22 mouse cellular contexts compared by ENCODE assay signal in genomic region chr17:56201642-56202041, GRCm38 (mm10). TPM values are rescaled to one million over a fixed set of nuclear protein-coding genes. Genes with fewer than 3 reads are reported as not detected.
DNase-seq lines count a peak whose midpoint lies in the region; ATAC-seq and TF ChIP-seq lines count a peak whose summit lies in the region.
"Had no signal": no experiment of that assay in that cellular context is flagged by ENCODE, and none has a peak within 500 bp of the region (broad histone marks: within the 10 kb centered on the region; RNA-seq: fewer than 3 reads in every experiment).

No protein-coding gene starts in this region.

- no peaks in the 10 kb centered on the region for H3K4me1 ChIP-seq in heart, postnatal 0 days (ENCODE audit: control insufficient read depth, insufficient read depth)
- peaks cover under 1% of the 10 kb centered on the region; the same call in 1 of the 2 replicates for H3K4me1 ChIP-seq in liver, postnatal 0 days (ENCODE audit: insufficient read depth)
- no peaks in the 10 kb centered on the region for H3K4me1 ChIP-seq in liver, embryonic 11.5 days (replicated peaks; ENCODE audit: control insufficient read depth, insufficient read depth, low read length)
- H3K4me1 ChIP-seq in MEL (ENCODE audit: control insufficient read depth in 1 of 2, insufficient read depth in 2 of 2, low read length in 2 of 2) = no peaks in the 10 kb centered on the region
- no peaks in the 10 kb centered on the region for H3K4me1 ChIP-seq in olfactory bulb, adult 2 months (ENCODE audit: control insufficient read depth, insufficient read depth, low read length)
- no peaks in the 10 kb centered on the region for H3K4me1 ChIP-seq in cerebellum, adult 2 months (ENCODE audit: control insufficient read depth, insufficient read depth, low read length)
- H3K4me1 ChIP-seq: embryonic facial prominence, embryonic 13.5 days; heart, embryonic 12.5 days; kidney, embryonic 15.5 days; limb, embryonic 12.5 days; midbrain, embryonic 12.5 days; neural tube, embryonic 15.5 days had no signal

- no peak for TF ChIP-seq POLR2A in MEL (IDR thresholded peaks at IDR 0.05; ENCODE audit: control insufficient read depth in 1 of 2, insufficient read depth in 1 of 2, low read depth in 1 of 2, low read length in 2 of 2, poor library complexity in 1 of 2)
- no peak for TF ChIP-seq POLR2A in olfactory bulb, adult 2 months (IDR thresholded peaks at IDR 0.05; ENCODE audit: insufficient read depth, low read depth, low read length)
- TF ChIP-seq POLR2A in cerebellum, adult 2 months (IDR thresholded peaks at IDR 0.05; ENCODE audit: borderline replicate concordance, insufficient read depth, low read length) = no peak

- no peak for DNase-seq in heart, postnatal 0 days (ENCODE audit: low spot score)
- DNase-seq in heart, postnatal 14 days = no peak
- DNase-seq in liver, postnatal 0 days = no peak
- DNase-seq in liver, embryonic 11.5 days (ENCODE audit: low spot score) = no peak
- peak; percentile 37 for DNase-seq in MEL (ENCODE audit: low read depth, low spot score)
- DNase-seq in thymus, postnatal 4 days = no peak
- no peak for DNase-seq in cerebellum, adult 2 months
- DNase-seq: adrenal gland, postnatal 14 days; cerebellum, adult 9-10 months; gastrocnemius, postnatal 36 days; heart, postnatal 4 days; lung, embryonic 14.5 days had no signal

- WGBS in heart, postnatal 0 days = 68% methylated on average over 3 of the region's 3 CpGs
- 67% methylated on average over 3 of the region's 3 CpGs for WGBS in liver, postnatal 0 days (ENCODE audit: insufficient replicate concordance)
- WGBS in liver, embryonic 11.5 days = 63% methylated on average over 3 of the region's 3 CpGs
- 75% methylated on average over 3 of the region's 3 CpGs for WGBS in olfactory bulb, adult 2 months
- WGBS in cerebellum, adult 2 months = 75% methylated on average over 3 of the region's 3 CpGs

- ATAC-seq in heart, postnatal 0 days (ENCODE audit: insufficient read depth, low read depth) = no peak
- ATAC-seq in liver, postnatal 0 days = no peak
- no peak for ATAC-seq in liver, embryonic 11.5 days (replicated peaks; ENCODE audit: low FRiP score)
- ATAC-seq: activated CD4-positive, CD25-positive, alpha-beta regulatory T cell, adult 4 months had no signal

- intact Hi-C loops in heart, postnatal 14 days (cut with DNase I) = no loop called here

- no peak for TF ChIP-seq EP300 in heart, postnatal 0 days (IDR thresholded peaks at IDR 0.05; ENCODE audit: low read depth)
- no peak for TF ChIP-seq EP300 in liver, postnatal 0 days (IDR thresholded peaks at IDR 0.05; ENCODE audit: low read depth)
- TF ChIP-seq EP300 in MEL (IDR thresholded peaks at IDR 0.05; ENCODE audit: low read depth in 1 of 2, low read length in 2 of 2) = no peak

- TF ChIP-seq RAD21 in MEL (IDR thresholded peaks at IDR 0.05; ENCODE audit: low read depth, low read length) = peak; percentile 14; the same call in 1 of the 2 replicates

- H3K36me3 ChIP-seq in heart, postnatal 0 days (replicated peaks; ENCODE audit: control insufficient read depth, insufficient read depth, low read length) = peaks cover 87% of the 10 kb centered on the region
- peaks cover 76% of the 10 kb centered on the region for H3K36me3 ChIP-seq in liver, postnatal 0 days (replicated peaks; ENCODE audit: insufficient read depth, low read length)
- peaks cover 59% of the 10 kb centered on the region for H3K36me3 ChIP-seq in liver, embryonic 11.5 days (ENCODE audit: control insufficient read depth, insufficient read depth, low read length)
- H3K36me3 ChIP-seq in MEL (ENCODE audit: control insufficient read depth in 1 of 2, insufficient read depth in 2 of 2, low read length in 2 of 2) = no peaks in the 10 kb centered on the region; a peak in 1 of 4 replicates

- H3K9ac ChIP-seq in heart, postnatal 0 days (replicated peaks; ENCODE audit: low read depth, low read length) = no peak overlapping the region
- H3K9ac ChIP-seq in liver, postnatal 0 days (replicated peaks) = no peak overlapping the region
- H3K9ac ChIP-seq in liver, embryonic 11.5 days (ENCODE audit: low read depth, low read length) = no peak overlapping the region
- no peak overlapping the region for H3K9ac ChIP-seq in MEL (ENCODE audit: control insufficient read depth, low read depth, low read length, poor library complexity, severe bottlenecking)
- H3K9ac ChIP-seq: embryonic facial prominence, embryonic 13.5 days; heart, embryonic 12.5 days; kidney, embryonic 15.5 days; limb, embryonic 12.5 days; lung, embryonic 14.5 days; midbrain, embryonic 12.5 days; neural tube, embryonic 15.5 days had no signal

- H3K4me3 ChIP-seq in heart, postnatal 0 days (ENCODE audit: low read depth, low read length) = no peak overlapping the region
- H3K4me3 ChIP-seq in liver, postnatal 0 days (ENCODE audit: low read depth, low read length) = no peak overlapping the region
- no peak overlapping the region for H3K4me3 ChIP-seq in liver, embryonic 11.5 days (ENCODE audit: low read depth, low read length)
- H3K4me3 ChIP-seq in MEL (ENCODE audit: control insufficient read depth in 1 of 2, insufficient read depth in 1 of 2, low read depth in 2 of 2, low read length in 2 of 2) = no peak overlapping the region
- no peak overlapping the region for H3K4me3 ChIP-seq in olfactory bulb, adult 2 months (ENCODE audit: insufficient read depth, low read depth, low read length)
- H3K4me3 ChIP-seq in cerebellum, adult 2 months (replicated peaks; ENCODE audit: insufficient read depth, low read depth, low read length) = no peak overlapping the region
- H3K4me3 ChIP-seq: embryonic facial prominence, embryonic 13.5 days; heart, embryonic 12.5 days; kidney, embryonic 15.5 days; limb, embryonic 12.5 days; midbrain, embryonic 12.5 days; myocyte; neural tube, embryonic 15.5 days had no signal

- H3K79me2 ChIP-seq in MEL (ENCODE audit: control insufficient read depth, insufficient read depth, low read length, poor library complexity) = no peaks in the 10 kb centered on the region

- no peaks in the 10 kb centered on the region for H3K9me3 ChIP-seq in heart, postnatal 0 days (replicated peaks; ENCODE audit: control insufficient read depth, low read length)
- H3K9me3 ChIP-seq in liver, postnatal 0 days (ENCODE audit: low read length) = no peaks in the 10 kb centered on the region
- H3K9me3 ChIP-seq in liver, embryonic 11.5 days (ENCODE audit: control insufficient read depth, low read length) = no peaks in the 10 kb centered on the region
- no peaks in the 10 kb centered on the region for H3K9me3 ChIP-seq in MEL (replicated peaks; ENCODE audit: insufficient read depth, low read length)
- H3K9me3 ChIP-seq: embryonic facial prominence, embryonic 13.5 days; kidney, embryonic 15.5 days; limb, embryonic 12.5 days; midbrain, embryonic 12.5 days; neural tube, embryonic 15.5 days had no signal

- no peak overlapping the region for H3K4me2 ChIP-seq in heart, postnatal 0 days (ENCODE audit: low read depth, low read length)
- H3K4me2 ChIP-seq in liver, postnatal 0 days (ENCODE audit: low read depth, low read length) = no peak overlapping the region
- no peak overlapping the region for H3K4me2 ChIP-seq in liver, embryonic 11.5 days
- H3K4me2 ChIP-seq: embryonic facial prominence, embryonic 13.5 days; heart, embryonic 12.5 days; kidney, embryonic 15.5 days; limb, embryonic 12.5 days; lung, embryonic 14.5 days; midbrain, embryonic 12.5 days; neural tube, embryonic 15.5 days had no signal

- H3K27me3 ChIP-seq in heart, postnatal 0 days (ENCODE audit: control insufficient read depth, insufficient read depth, low read length) = no peaks in the 10 kb centered on the region
- H3K27me3 ChIP-seq in liver, postnatal 0 days (ENCODE audit: insufficient read depth, low read length) = no peaks in the 10 kb centered on the region
- no peaks in the 10 kb centered on the region for H3K27me3 ChIP-seq in liver, embryonic 11.5 days (replicated peaks; ENCODE audit: control insufficient read depth, insufficient read depth, low read length)
- no peaks in the 10 kb centered on the region for H3K27me3 ChIP-seq in MEL (ENCODE audit: control insufficient read depth in 1 of 2, insufficient read depth in 2 of 2, low read length in 2 of 2)
- H3K27me3 ChIP-seq in cerebellum, adult 2 months (ENCODE audit: control insufficient read depth, insufficient read depth, low read length) = no peaks in the 10 kb centered on the region
- H3K27me3 ChIP-seq: embryonic facial prominence, embryonic 13.5 days; heart, embryonic 12.5 days; kidney, embryonic 15.5 days; limb, embryonic 12.5 days; midbrain, embryonic 12.5 days; neural tube, embryonic 15.5 days had no signal

- 0 out of 2 replicates have a peak, but pooled peaks have one; percentile 3 for TF ChIP-seq CTCF in heart, postnatal 0 days (IDR thresholded peaks at IDR 0.05; ENCODE audit: low read depth)
- peak; percentile 31; the same call in 1 of the 2 replicates for TF ChIP-seq CTCF in liver, postnatal 0 days (IDR thresholded peaks at IDR 0.05; ENCODE audit: low read depth)
- peak; percentile 44 to 49 (median 46) for TF ChIP-seq CTCF in MEL (IDR thresholded peaks at IDR 0.05 in 2 of 3, conservative IDR thresholded peaks at IDR 0.05 in 1 of 3; ENCODE audit: control insufficient read depth in 1 of 3, insufficient read depth in 1 of 3, low read depth in 2 of 3, low read length in 3 of 3, poor library complexity in 1 of 3, severe bottlenecking in 1 of 3)
- TF ChIP-seq CTCF in olfactory bulb, adult 2 months (IDR thresholded peaks at IDR 0.05; ENCODE audit: insufficient read depth, low read depth, low read length) = peak; percentile 15; the same call in 1 of the 2 replicates
- no peak for TF ChIP-seq CTCF in cerebellum, adult 2 months (IDR thresholded peaks at IDR 0.05; ENCODE audit: borderline replicate concordance, insufficient read depth, low read depth, low read length)

- H3K27ac ChIP-seq in heart, postnatal 0 days (ENCODE audit: low read depth) = no peak overlapping the region
- no peak overlapping the region for H3K27ac ChIP-seq in liver, postnatal 0 days (ENCODE audit: low read depth)
- H3K27ac ChIP-seq in liver, embryonic 11.5 days (ENCODE audit: low read depth, low read length) = no peak overlapping the region
- H3K27ac ChIP-seq in MEL (ENCODE audit: control insufficient read depth, low read depth, low read length) = no peak overlapping the region
- H3K27ac ChIP-seq in olfactory bulb, adult 2 months (ENCODE audit: insufficient read depth, low read depth, low read length) = no peak overlapping the region
- no peak overlapping the region for H3K27ac ChIP-seq in cerebellum, adult 2 months (ENCODE audit: insufficient read depth, low read length)
- H3K27ac ChIP-seq: embryonic facial prominence, embryonic 13.5 days; kidney, embryonic 15.5 days; limb, embryonic 12.5 days; macrophage; midbrain, embryonic 12.5 days; neural tube, embryonic 15.5 days had no signal

RNA-seq across cellular contexts. Expression of gene Dpp9, which starts 17.1 kb away (rescaled TPM):
- 25.9 and 29.0 TPM in 2 replicates for total RNA-seq in heart, postnatal 0 days (2014; rRNA removed; ENCODE audit: low replicate concordance)
- 12.6 and 13.3 TPM in 2 replicates for polyA plus RNA-seq in heart, postnatal 0 days (2015; fragmentation: Nextera tagmentation; extraction: Ambion mirVana)
- total RNA-seq in heart, postnatal 14 days (2021) = 10 to 100 TPM; 32.8 to 36.6 TPM
- polyA plus RNA-seq in liver, postnatal 0 days (2015; fragmentation: Nextera tagmentation; extraction: Ambion mirVana) = 10.2 and 12.1 TPM in 2 replicates
- 38.8 and 39.6 TPM in 2 replicates for polyA plus RNA-seq in liver, embryonic 11.5 days (2014; fragmentation: Nextera tagmentation; extraction: Ambion mirVana)
- total RNA-seq in MEL (2012; rRNA removed) = 34.3 and 36.3 TPM in 2 replicates
- 10 to 100 TPM in 1 of 2 experiments, not detected in 1; 67.2 TPM for polyA plus RNA-seq in MEL (2012; ENCODE audit: insufficient read depth in 1 of 2, insufficient read length in 2 of 2, low read depth in 1 of 2, low replicate concordance in 2 of 2, missing spikeins in 1 of 2)
- not detected in 2 replicates for polyA plus RNA-seq in olfactory bulb, adult 2 months (2012; ENCODE audit: insufficient read depth, insufficient read length, low replicate concordance, missing spikeins)
- polyA plus RNA-seq in cerebellum, adult 2 months (2012; rRNA removed) = 54.7 and 56.3 TPM in 2 replicates

RNA-seq across cellular contexts. Expression of gene Mydgf, which starts 17.9 kb away (rescaled TPM):
- 42.9 and 43.2 TPM in 2 replicates for total RNA-seq in heart, postnatal 0 days (2014; rRNA removed; ENCODE audit: low replicate concordance)
- polyA plus RNA-seq in heart, postnatal 0 days (2015; fragmentation: Nextera tagmentation; extraction: Ambion mirVana) = 50.2 and 52.0 TPM in 2 replicates
- 10 to 100 TPM; 33.2 to 34.6 TPM for total RNA-seq in heart, postnatal 14 days (2021)
- 45.8 and 49.8 TPM in 2 replicates for polyA plus RNA-seq in liver, postnatal 0 days (2015; fragmentation: Nextera tagmentation; extraction: Ambion mirVana)
- polyA plus RNA-seq in liver, embryonic 11.5 days (2014; fragmentation: Nextera tagmentation; extraction: Ambion mirVana) = 98.7 and 102 TPM in 2 replicates
- total RNA-seq in MEL (2012; rRNA removed) = 112 and 137 TPM in 2 replicates
- 100 to 1,000 TPM in 1 of 2 experiments, not detected in 1; 117 TPM for polyA plus RNA-seq in MEL (2012; ENCODE audit: insufficient read depth in 1 of 2, insufficient read length in 2 of 2, low read depth in 1 of 2, low replicate concordance in 2 of 2, missing spikeins in 1 of 2)
- polyA plus RNA-seq in olfactory bulb, adult 2 months (2012; ENCODE audit: insufficient read depth, insufficient read length, low replicate concordance, missing spikeins) = not detected in 2 replicates
- polyA plus RNA-seq in cerebellum, adult 2 months (2012; rRNA removed) = 44.5 and 45.0 TPM in 2 replicates

RNA-seq across cellular contexts. Expression of gene Tnfaip8l1, which starts 39.4 kb away (rescaled TPM):
- total RNA-seq in heart, postnatal 0 days (2014; rRNA removed; ENCODE audit: low replicate concordance) = 3.4 and 16.5 TPM in 2 replicates
- polyA plus RNA-seq in heart, postnatal 0 days (2015; fragmentation: Nextera tagmentation; extraction: Ambion mirVana) = 4.9 and 5.6 TPM in 2 replicates
- 1 to 10 TPM; 3.5 to 5.1 TPM for total RNA-seq in heart, postnatal 14 days (2021)
- polyA plus RNA-seq in liver, postnatal 0 days (2015; fragmentation: Nextera tagmentation; extraction: Ambion mirVana) = 2.8 and 3.3 TPM in 2 replicates
- 6.8 and 7.5 TPM in 2 replicates for polyA plus RNA-seq in liver, embryonic 11.5 days (2014; fragmentation: Nextera tagmentation; extraction: Ambion mirVana)
- 3.4 and 4.0 TPM in 2 replicates for total RNA-seq in MEL (2012; rRNA removed)
- polyA plus RNA-seq in MEL (2012; ENCODE audit: insufficient read depth in 1 of 2, insufficient read length in 2 of 2, low read depth in 1 of 2, low replicate concordance in 2 of 2, missing spikeins in 1 of 2) = 1 to 10 TPM in 1 of 2 experiments, not detected in 1; 5.5 TPM
- polyA plus RNA-seq in olfactory bulb, adult 2 months (2012; ENCODE audit: insufficient read depth, insufficient read length, low replicate concordance, missing spikeins) = not detected in 2 replicates
- polyA plus RNA-seq in cerebellum, adult 2 months (2012; rRNA removed) = 1.7 and 1.9 TPM in 2 replicates

RNA-seq across cellular contexts. Expression of gene Fem1a, which starts 55.0 kb away (rescaled TPM):
- 82.1 and 84.3 TPM in 2 replicates for total RNA-seq in heart, postnatal 0 days (2014; rRNA removed; ENCODE audit: low replicate concordance)
- 29.5 and 37.1 TPM in 2 replicates for polyA plus RNA-seq in heart, postnatal 0 days (2015; fragmentation: Nextera tagmentation; extraction: Ambion mirVana)
- total RNA-seq in heart, postnatal 14 days (2021) = 10 to 100 TPM; 90.4 to 94.6 TPM
- 5.1 and 5.2 TPM in 2 replicates for polyA plus RNA-seq in liver, postnatal 0 days (2015; fragmentation: Nextera tagmentation; extraction: Ambion mirVana)
- polyA plus RNA-seq in liver, embryonic 11.5 days (2014; fragmentation: Nextera tagmentation; extraction: Ambion mirVana) = 14.0 and 15.0 TPM in 2 replicates
- total RNA-seq in MEL (2012; rRNA removed) = 16.2 and 21.5 TPM in 2 replicates
- 10 to 100 TPM in 1 of 2 experiments, not detected in 1; 17.1 TPM for polyA plus RNA-seq in MEL (2012; ENCODE audit: insufficient read depth in 1 of 2, insufficient read length in 2 of 2, low read depth in 1 of 2, low replicate concordance in 2 of 2, missing spikeins in 1 of 2)
- not detected in 2 replicates for polyA plus RNA-seq in olfactory bulb, adult 2 months (2012; ENCODE audit: insufficient read depth, insufficient read length, low replicate concordance, missing spikeins)
- polyA plus RNA-seq in cerebellum, adult 2 months (2012; rRNA removed) = 19.9 and 21.8 TPM in 2 replicates
